Mouse (Mus musculus): ENCODE results near the gene Grcc10.

GRCm38 (mm10) chr6:124696441-124697150 is 44.6 kb downstream of the Grcc10 start:
- TF ChIP-seq CTCF (IDR thresholded peaks at IDR 0.05; ENCODE audit: borderline replicate concordance, insufficient read depth, low read depth, low read length) (no peak), POLR2A (IDR thresholded peaks at IDR 0.05; ENCODE audit: borderline replicate concordance, insufficient read depth, low read length) (no peak)

Measured in cerebellum, adult 2 months (tissue).